Mouse (Mus musculus): ENCODE measurements around the gene Mypop. TPM values are rescaled to one million over a fixed set of nuclear protein-coding genes. Genes with fewer than 3 reads are reported as not detected.

Mypop gene
- polyA plus RNA-seq, 1 experiment from 2014 or later: 1.1 TPM

GRCm38 (mm10) chr7:18951397-18951796, 39.6 kb upstream of the Mypop start:
- ATAC-seq: no peak
- no peaks in the 10 kb centered on the region for H3K36me3 ChIP-seq (ENCODE audit: control insufficient read depth, insufficient read depth)
- no peaks in the 10 kb centered on the region for H3K9me3 ChIP-seq (ENCODE audit: control insufficient read depth)
- H3K9ac ChIP-seq (ENCODE audit: low read depth, low read length): no peak overlapping the region
- H3K4me2 ChIP-seq (replicated peaks; ENCODE audit: low read depth): no peak overlapping the region
- no peak overlapping the region for H3K27ac ChIP-seq (ENCODE audit: low read depth, low read length)
- 13% methylated on average over 15 of the region's 15 CpGs for WGBS
- no peak overlapping the region for H3K4me3 ChIP-seq (ENCODE audit: low read depth, low read length)
- no peak for TF ChIP-seq CTCF (IDR thresholded peaks at IDR 0.05; ENCODE audit: low read depth)
- H3K4me1 ChIP-seq (replicated peaks; ENCODE audit: control insufficient read depth, insufficient read depth, low read length): no peaks in the 10 kb centered on the region
- H3K27me3 ChIP-seq (replicated peaks; ENCODE audit: control insufficient read depth, insufficient read depth, low read length): peaks cover 5% of the 10 kb centered on the region; the same call in 1 of the 2 replicates

- H3K4me2 ChIP-seq (replicated peaks; ENCODE audit: low read depth): peak overlapping the region; percentile 99
- WGBS: 1% methylated on average over 82 of the region's 107 CpGs
- H3K9ac ChIP-seq (ENCODE audit: low read depth, low read length): peak overlapping the region; percentile 46
- TF ChIP-seq CTCF (IDR thresholded peaks at IDR 0.05; ENCODE audit: low read depth): 0 out of 2 replicates have a peak, but pooled peaks have one; percentile 12
- H3K4me3 ChIP-seq (ENCODE audit: low read depth, low read length): peak overlapping the region; percentile 64
- peaks cover 52% of the 10 kb centered on the region for H3K27me3 ChIP-seq (replicated peaks; ENCODE audit: control insufficient read depth, insufficient read depth, low read length)
- H3K36me3 ChIP-seq (ENCODE audit: control insufficient read depth, insufficient read depth): no peaks in the 10 kb centered on the region; the same call in 1 of the 2 replicates
- H3K9me3 ChIP-seq (ENCODE audit: control insufficient read depth): no peaks in the 10 kb centered on the region
- peak; percentile 47 for ATAC-seq
- H3K4me1 ChIP-seq (replicated peaks; ENCODE audit: control insufficient read depth, insufficient read depth, low read length): no peaks in the 10 kb centered on the region
- H3K27ac ChIP-seq (ENCODE audit: low read depth, low read length): 0 out of 2 replicates have a peak overlapping the region, but pooled peaks have one; percentile 15
Observed at GRCm38 (mm10) chr7:18957569-18958383, 33.3 kb upstream of the Mypop start.

DNA sequence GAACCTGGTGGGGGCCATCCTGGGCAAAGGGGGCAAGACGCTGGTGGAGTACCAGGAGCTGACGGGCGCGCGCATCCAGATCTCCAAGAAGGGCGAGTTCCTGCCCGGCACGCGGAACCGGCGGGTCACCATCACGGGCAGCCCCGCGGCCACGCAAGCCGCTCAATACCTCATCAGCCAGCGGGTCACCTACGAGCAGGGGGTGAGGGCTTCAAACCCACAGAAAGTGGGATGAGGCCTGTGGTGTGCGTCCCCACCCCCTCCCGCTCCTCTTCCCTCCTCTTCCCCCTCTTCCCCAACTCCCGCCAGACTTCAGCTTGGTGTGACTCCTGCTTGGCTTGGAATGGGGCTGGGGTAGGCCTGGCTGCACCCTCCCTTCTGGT, 32.7 kb upstream of the Mypop start:
- H3K4me3 ChIP-seq (ENCODE audit: low read depth, low read length): peak overlapping the region; percentile 64
- H3K4me1 ChIP-seq (replicated peaks; ENCODE audit: control insufficient read depth, insufficient read depth, low read length): no peaks in the 10 kb centered on the region
- H3K9me3 ChIP-seq (ENCODE audit: control insufficient read depth): no peaks in the 10 kb centered on the region
- peak overlapping the region; percentile 46 for H3K9ac ChIP-seq (ENCODE audit: low read depth, low read length)
- peak overlapping the region; percentile 99 for H3K4me2 ChIP-seq (replicated peaks; ENCODE audit: low read depth)
- peaks cover 58% of the 10 kb centered on the region for H3K27me3 ChIP-seq (replicated peaks; ENCODE audit: control insufficient read depth, insufficient read depth, low read length)
- WGBS: 5% methylated on average over 10 of the region's 21 CpGs
- ATAC-seq: no peak
- no peak for TF ChIP-seq CTCF (IDR thresholded peaks at IDR 0.05; ENCODE audit: low read depth)
- no peak overlapping the region for H3K27ac ChIP-seq (ENCODE audit: low read depth, low read length)
- H3K36me3 ChIP-seq (ENCODE audit: control insufficient read depth, insufficient read depth): no peaks in the 10 kb centered on the region; the same call in 1 of the 2 replicates

GRCm38 (mm10) chr7:18959446-18959845, 31.6 kb upstream of the Mypop start:
- Histone ChIP-seq H3K4me3 (ENCODE audit: low read depth, low read length) (no peak overlapping the region), H3K36me3 (ENCODE audit: control insufficient read depth, insufficient read depth) (no peaks in the 10 kb centered on the region; the same call in 1 of the 2 replicates), H3K27me3 (replicated peaks; ENCODE audit: control insufficient read depth, insufficient read depth, low read length) (peaks cover 69% of the 10 kb centered on the region), H3K9me3 (ENCODE audit: control insufficient read depth) (no peaks in the 10 kb centered on the region), H3K4me1 (replicated peaks; ENCODE audit: control insufficient read depth, insufficient read depth, low read length) (no peaks in the 10 kb centered on the region), H3K4me2 (replicated peaks; ENCODE audit: low read depth) (no peak overlapping the region), H3K27ac (ENCODE audit: low read depth, low read length) (no peak overlapping the region), H3K9ac (ENCODE audit: low read depth, low read length) (no peak overlapping the region)
- ATAC-seq: no peak
- WGBS: 54% methylated on average over 8 of the region's 8 CpGs
- TF ChIP-seq CTCF (IDR thresholded peaks at IDR 0.05; ENCODE audit: low read depth): no peak

- peak overlapping the region; percentile 37; the same call in 1 of the 2 replicates for H3K4me2 ChIP-seq (replicated peaks; ENCODE audit: low read depth)
- no peak for ATAC-seq
- H3K27me3 ChIP-seq (replicated peaks; ENCODE audit: control insufficient read depth, insufficient read depth, low read length): peaks cover 69% of the 10 kb centered on the region
- WGBS: 3% methylated on average over 17 of the region's 17 CpGs
- no peaks in the 10 kb centered on the region for H3K36me3 ChIP-seq (ENCODE audit: control insufficient read depth, insufficient read depth)
- no peaks in the 10 kb centered on the region for H3K4me1 ChIP-seq (replicated peaks; ENCODE audit: control insufficient read depth, insufficient read depth, low read length)
- H3K9me3 ChIP-seq (ENCODE audit: control insufficient read depth): no peaks in the 10 kb centered on the region
- H3K9ac ChIP-seq (ENCODE audit: low read depth, low read length): no peak overlapping the region
- no peak overlapping the region; the same call in 1 of the 2 replicates for H3K4me3 ChIP-seq (ENCODE audit: low read depth, low read length)
- no peak overlapping the region for H3K27ac ChIP-seq (ENCODE audit: low read depth, low read length)
- TF ChIP-seq CTCF (IDR thresholded peaks at IDR 0.05; ENCODE audit: low read depth): no peak
Observed at GRCm38 (mm10) chr7:18962171-18962792, 28.8 kb upstream of the Mypop start.

DNA sequence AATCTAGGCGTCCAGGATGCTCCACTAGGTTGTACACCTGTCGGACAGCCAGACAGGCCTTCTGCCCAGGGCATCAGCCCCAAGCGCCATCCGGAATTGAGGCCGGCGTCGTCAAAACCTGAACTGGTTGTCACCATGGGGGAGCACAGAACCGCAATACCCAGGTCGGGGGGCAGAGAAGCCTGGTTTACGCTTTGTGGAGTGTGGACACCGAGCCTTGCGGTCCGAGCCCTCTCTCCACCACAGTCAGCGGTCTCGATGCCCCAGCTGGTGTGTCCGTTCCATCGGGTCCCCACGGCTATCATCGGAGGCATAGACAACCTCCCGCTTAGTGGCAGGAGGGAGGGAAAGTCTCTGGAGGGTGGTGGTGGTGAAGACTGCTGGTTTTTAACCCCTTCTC, 28.2 kb upstream of the Mypop start:
- H3K4me3 ChIP-seq (ENCODE audit: low read depth, low read length): no peak overlapping the region; the same call in 1 of the 2 replicates
- no peaks in the 10 kb centered on the region for H3K4me1 ChIP-seq (replicated peaks; ENCODE audit: control insufficient read depth, insufficient read depth, low read length)
- no peak for ATAC-seq
- WGBS: 5% methylated on average over 20 of the region's 20 CpGs
- no peaks in the 10 kb centered on the region for H3K36me3 ChIP-seq (ENCODE audit: control insufficient read depth, insufficient read depth)
- H3K9ac ChIP-seq (ENCODE audit: low read depth, low read length): no peak overlapping the region
- H3K27me3 ChIP-seq (replicated peaks; ENCODE audit: control insufficient read depth, insufficient read depth, low read length): peaks cover 64% of the 10 kb centered on the region
- no peak for TF ChIP-seq CTCF (IDR thresholded peaks at IDR 0.05; ENCODE audit: low read depth)
- H3K9me3 ChIP-seq (ENCODE audit: control insufficient read depth): no peaks in the 10 kb centered on the region
- H3K4me2 ChIP-seq (replicated peaks; ENCODE audit: low read depth): peak overlapping the region; percentile 37; the same call in 1 of the 2 replicates
- H3K27ac ChIP-seq (ENCODE audit: low read depth, low read length): no peak overlapping the region
